11 mouse cellular contexts compared by ENCODE assay signal in genomic region chr8:104387980-104388379, GRCm38 (mm10). TPM values are rescaled to one million over a fixed set of nuclear protein-coding genes. Genes with fewer than 3 reads are reported as not detected.
DNase-seq lines count a peak whose midpoint lies in the region; ATAC-seq lines count a peak whose summit lies in the region.
"Had no signal": no experiment of that assay in that cellular context is flagged by ENCODE, and none has a peak within 500 bp of the region (broad histone marks: within the 10 kb centered on the region; RNA-seq: fewer than 3 reads in every experiment).

No protein-coding gene starts in this region.

- no peak overlapping the region for H3K9ac ChIP-seq in hindbrain, embryonic 14.5 days
- H3K9ac ChIP-seq: hindbrain, embryonic 12.5 days had no signal

- no peaks in the 10 kb centered on the region for H3K27me3 ChIP-seq in hindbrain, embryonic 14.5 days (ENCODE audit: control insufficient read depth, insufficient read depth, low read length)
- H3K27me3 ChIP-seq: hindbrain, embryonic 12.5 days had no signal

- no peak for ATAC-seq in hindbrain, embryonic 14.5 days (ENCODE audit: low FRiP score)
- ATAC-seq: activated CD4-positive, CD25-positive, alpha-beta regulatory T cell, adult 4 months had no signal

- H3K4me2 ChIP-seq in hindbrain, embryonic 14.5 days (replicated peaks): no peak overlapping the region
- H3K4me2 ChIP-seq: hindbrain, embryonic 12.5 days had no signal

- peaks cover 9% of the 10 kb centered on the region; the same call in 1 of the 2 replicates for H3K4me1 ChIP-seq in hindbrain, embryonic 14.5 days (replicated peaks; ENCODE audit: control insufficient read depth, insufficient read depth, low read length)

- peak; percentile 76 for DNase-seq in adrenal gland, postnatal 10 days
- no peak for DNase-seq in adrenal gland, postnatal 4 days (ENCODE audit: low spot score in 2 of 2)
- peak; percentile 58 to 72 for DNase-seq in lung, adult 18-20 months
- DNase-seq in lung, postnatal 14 days: no peak
- DNase-seq in kidney, adult 8-10 months: peak; percentile 84 to 90
- peak; percentile 35 to 51 for DNase-seq in lung, postnatal 4 days
- no peak for DNase-seq in ovary, postnatal 10 days (ENCODE audit: low spot score)
- DNase-seq in hindbrain, embryonic 14.5 days (ENCODE audit: low spot score): no peak

- no peak overlapping the region for H3K27ac ChIP-seq in hindbrain, embryonic 14.5 days
- H3K27ac ChIP-seq: hindbrain, embryonic 12.5 days had no signal

- H3K4me3 ChIP-seq in hindbrain, embryonic 14.5 days (replicated peaks; ENCODE audit: low read length): no peak overlapping the region
- H3K4me3 ChIP-seq: erythroblast, embryonic 14.5 days; hindbrain, embryonic 12.5 days had no signal

- no peaks in the 10 kb centered on the region for H3K9me3 ChIP-seq in hindbrain, embryonic 14.5 days (ENCODE audit: control insufficient read depth, low read length)
- H3K9me3 ChIP-seq: hindbrain, embryonic 12.5 days had no signal

- 87% methylated on average over 2 of the region's 2 CpGs for WGBS in hindbrain, embryonic 14.5 days

- H3K36me3 ChIP-seq in hindbrain, embryonic 14.5 days (replicated peaks; ENCODE audit: control insufficient read depth, insufficient read depth): no peaks in the 10 kb centered on the region
- H3K36me3 ChIP-seq: hindbrain, embryonic 12.5 days had no signal

RNA-seq across cellular contexts. Expression of gene Cmtm4, which starts 7.6 kb away (rescaled TPM):
- 10 to 100 TPM; 35.4 to 37.8 TPM for total RNA-seq in adrenal gland, postnatal 10 days (2021)
- 10 to 100 TPM; 26.9 to 29.6 TPM for total RNA-seq in adrenal gland, postnatal 4 days (2021)
- 3.5 and 3.8 TPM in 2 replicates for polyA plus RNA-seq in hindbrain, embryonic 14.5 days (2014; fragmentation: Nextera tagmentation; extraction: Ambion mirVana)

RNA-seq across cellular contexts. Expression of gene Cmtm3, which starts 48.8 kb away (rescaled TPM):
- 10 to 100 TPM; 64.5 to 68.2 TPM for total RNA-seq in adrenal gland, postnatal 10 days (2021)
- total RNA-seq in adrenal gland, postnatal 4 days (2021): 100 to 1,000 TPM; 104 to 105 TPM
- polyA plus RNA-seq in hindbrain, embryonic 14.5 days (2014; fragmentation: Nextera tagmentation; extraction: Ambion mirVana): 39.5 and 44.7 TPM in 2 replicates

RNA-seq across cellular contexts. Expression of gene Dync1li2, which starts 54.9 kb away (rescaled TPM):
- total RNA-seq in adrenal gland, postnatal 10 days (2021): 100 to 1,000 TPM; 108 to 128 TPM
- total RNA-seq in adrenal gland, postnatal 4 days (2021): 100 to 1,000 TPM; 134 to 162 TPM
- 89.9 and 96.5 TPM in 2 replicates for polyA plus RNA-seq in hindbrain, embryonic 14.5 days (2014; fragmentation: Nextera tagmentation; extraction: Ambion mirVana)

Comparison
In these comparisons a context has a peak if more than half of its experiments do, and no peak if none do; other contexts are left out.
1. DNase-seq: peak in adrenal gland, postnatal 10 days (single experiment), lung, adult 18-20 months (2 of 2), kidney, adult 8-10 months (2 of 2) and lung, postnatal 4 days (2 of 2); none in adrenal gland, postnatal 4 days (0 of 2), lung, postnatal 14 days (single experiment), ovary, postnatal 10 days (single experiment) and hindbrain, embryonic 14.5 days (single experiment).